Mouse (Mus musculus) heart, adult 18-20 months (tissue): ENCODE measurements at regions not wholly inside any gene's neighbourhood (a gene's known extent, or its start where the extent isn't known, plus 50 kb on each side); places are given as distances from the start of the nearest gene placed in this dataset.

ENCODE experiments used
- DNase-seq, 2 experiments: peaks; one replicate each; pipeline ENCODE4 v3.0.0; 2021 to 2022; ENCODE audit warnings: mixed read lengths in 1 of 2

DNA sequence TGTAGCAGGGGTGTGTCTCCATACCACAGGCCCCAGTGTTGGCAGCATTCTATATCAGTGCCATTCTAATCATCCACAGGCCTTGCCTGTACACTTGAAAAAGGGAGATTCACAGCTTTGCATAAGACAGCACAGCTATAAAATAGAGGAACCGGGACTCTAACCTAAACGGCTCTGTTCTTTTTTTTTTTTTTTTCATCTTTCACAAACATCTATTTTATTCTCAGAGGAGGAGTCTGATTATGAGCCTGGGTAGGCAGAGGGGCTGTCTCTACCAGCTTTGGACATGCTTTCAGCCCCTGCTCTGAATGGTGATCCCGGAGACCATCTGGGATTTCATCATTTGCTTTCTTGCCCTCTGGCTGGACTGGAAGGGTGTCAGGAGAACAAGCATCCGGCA, 195.6 kb upstream of the Clint1 start:
- no peak for DNase-seq

DNA sequence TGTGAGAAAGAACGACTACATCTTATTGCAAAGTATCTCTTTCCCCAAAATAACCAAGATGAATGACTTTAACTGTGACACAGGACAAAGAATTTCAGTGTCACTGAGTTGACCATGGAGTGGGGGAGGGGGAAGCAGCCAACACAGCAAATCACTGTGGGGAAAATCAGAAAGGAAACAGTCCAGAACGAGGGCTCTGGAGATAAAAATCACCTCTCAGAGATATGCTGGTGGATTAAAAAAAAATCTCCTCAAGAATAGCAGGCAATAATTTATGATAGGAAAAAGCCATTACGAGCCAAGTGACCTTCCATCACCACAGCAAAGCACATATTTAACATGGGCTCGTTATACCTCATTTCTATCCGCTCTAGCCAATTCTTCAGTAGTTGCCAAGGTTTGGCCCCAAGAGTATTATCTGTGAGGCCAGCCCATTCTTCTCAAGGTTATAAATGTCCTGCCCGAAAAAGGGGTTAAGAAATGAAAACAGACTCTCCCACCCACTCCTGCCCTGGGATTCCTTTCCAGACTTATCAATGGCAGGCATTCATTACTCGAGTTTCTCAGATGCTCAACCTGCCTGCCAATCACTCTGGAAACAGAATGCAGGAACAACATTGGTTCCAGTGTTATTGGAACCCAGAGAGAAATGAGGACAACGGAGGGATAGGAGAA, 181.6 kb upstream of the Clint1 start:
- no peak for DNase-seq

DNA sequence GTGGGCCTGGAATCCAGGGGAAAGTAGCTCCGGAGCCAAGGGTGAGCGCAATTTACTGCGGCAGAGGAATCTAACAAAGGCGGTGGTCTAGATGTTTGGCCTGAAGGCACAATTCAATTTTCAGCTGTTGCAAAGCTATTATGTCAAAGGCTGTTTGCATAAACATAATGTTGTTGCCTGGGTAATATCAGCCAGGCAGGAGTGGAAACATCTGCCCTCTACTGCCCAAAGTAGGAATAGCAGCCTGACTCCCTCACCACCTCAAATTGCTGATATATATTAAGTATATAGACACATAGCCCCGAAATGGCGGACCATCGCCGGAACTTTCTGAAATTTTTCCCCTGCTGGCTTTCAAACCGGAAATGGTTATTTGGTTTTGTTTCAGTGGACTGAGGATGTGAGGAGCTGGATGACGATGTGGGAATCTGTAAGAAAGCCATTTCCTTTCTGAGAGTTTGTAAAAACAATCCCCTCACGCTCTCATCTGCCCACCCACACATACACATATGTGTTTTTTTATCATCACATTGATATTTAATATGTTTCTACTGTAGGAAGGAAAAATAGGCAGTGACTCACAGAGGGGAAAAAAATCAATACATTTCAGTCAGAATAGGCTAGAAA, 173.1 kb upstream of the Clint1 start:
- peak; percentile 62 to 84 for DNase-seq

DNA sequence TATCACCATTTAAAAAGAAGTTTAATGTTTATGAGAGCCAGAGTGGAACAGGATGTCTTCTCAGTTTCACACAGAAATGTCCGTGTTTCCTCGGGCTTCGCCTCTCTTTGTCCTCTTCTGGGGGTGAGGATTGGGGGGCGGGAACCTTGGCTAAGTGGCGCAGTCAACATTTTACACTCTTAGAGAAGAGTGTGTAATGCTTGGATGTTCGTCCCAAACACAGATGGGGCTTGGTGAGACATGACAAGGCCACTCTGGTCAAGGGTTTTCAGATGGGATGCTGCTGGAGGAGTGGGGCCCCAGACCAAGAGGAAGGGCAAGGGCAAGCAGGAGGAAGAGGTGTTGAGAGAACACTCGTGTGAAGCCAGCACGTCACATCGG, 172.6 kb upstream of the Clint1 start:
- DNase-seq: no peak

DNA sequence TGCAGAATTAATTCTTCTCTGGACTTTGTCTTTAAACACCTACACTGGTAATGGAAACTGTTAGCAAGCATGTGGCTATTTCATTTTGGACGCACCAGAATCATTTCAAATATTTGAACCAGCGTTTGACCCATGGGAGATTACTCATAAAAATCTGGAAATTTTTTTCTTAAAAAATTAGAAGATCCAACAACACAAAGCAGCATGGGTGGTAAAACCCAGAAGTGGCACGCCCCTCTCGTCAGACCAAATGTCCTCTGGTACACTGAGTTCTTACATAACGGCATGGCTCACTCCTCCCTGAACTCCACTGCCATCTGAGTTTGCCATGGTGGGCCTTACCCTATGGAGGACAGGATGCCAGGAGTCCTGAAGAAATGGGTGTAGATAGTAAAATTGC, 166.3 kb upstream of the Clint1 start:
- peak; percentile 35 to 39 for DNase-seq

DNA sequence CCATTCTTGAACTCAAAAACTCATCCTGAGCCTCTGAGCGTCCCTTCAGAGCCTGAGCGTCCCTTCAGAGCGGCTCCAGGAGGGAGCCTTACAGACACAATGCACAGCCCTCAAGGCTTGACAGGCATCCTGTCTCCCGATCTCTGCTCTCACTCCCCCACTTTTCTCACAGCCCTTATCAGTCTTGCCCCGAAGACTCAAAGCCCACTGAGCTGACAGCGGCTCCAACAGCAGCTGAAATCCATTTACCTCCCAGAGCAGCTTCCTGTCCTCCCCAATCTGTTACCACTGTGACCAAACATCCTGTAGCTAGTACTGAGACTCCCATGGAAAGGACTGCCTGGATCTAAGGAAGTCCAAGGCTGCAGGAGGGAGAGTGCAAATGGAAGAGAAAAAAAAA, 158.6 kb upstream of the Clint1 start:
- DNase-seq: no peak

DNA sequence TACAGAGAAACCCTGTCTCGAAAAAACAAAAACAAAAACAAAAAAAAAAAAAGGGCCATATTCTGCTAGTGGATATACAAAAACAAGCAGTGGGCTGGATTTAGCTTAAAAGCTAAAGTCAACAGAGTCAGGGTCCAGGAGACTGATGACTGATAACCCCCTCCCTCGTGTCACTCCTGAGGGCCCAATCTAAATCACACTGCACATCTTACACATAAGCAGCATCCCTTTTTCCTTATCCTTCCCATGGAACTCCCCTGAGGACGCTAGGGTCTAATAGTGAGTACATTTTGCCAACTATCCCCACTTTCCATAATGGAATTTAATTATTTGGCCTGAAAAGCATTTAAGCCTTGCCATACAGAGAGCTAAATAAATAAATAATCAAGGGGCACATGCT, 150.3 kb upstream of the Clint1 start:
- no peak for DNase-seq

DNA sequence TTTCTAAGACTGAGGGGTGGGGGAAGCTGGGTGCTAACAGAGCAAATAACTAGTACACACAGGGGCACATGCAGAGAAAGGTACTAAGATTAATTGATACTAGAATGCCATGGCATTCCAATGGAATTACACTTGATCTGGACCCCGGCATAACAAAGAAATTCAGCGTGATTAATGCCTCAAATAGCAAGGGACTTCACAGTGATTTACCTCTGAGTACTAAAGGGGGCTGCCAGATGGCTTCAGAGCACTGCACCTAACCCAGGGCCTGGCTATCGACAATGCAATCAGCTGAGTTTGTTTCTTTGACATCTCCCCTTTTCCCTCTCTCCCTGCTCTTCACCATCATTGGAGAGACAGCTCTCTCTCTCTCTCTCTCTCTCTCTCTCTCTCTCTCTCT, 148.9 kb upstream of the Clint1 start:
- no peak for DNase-seq

DNA sequence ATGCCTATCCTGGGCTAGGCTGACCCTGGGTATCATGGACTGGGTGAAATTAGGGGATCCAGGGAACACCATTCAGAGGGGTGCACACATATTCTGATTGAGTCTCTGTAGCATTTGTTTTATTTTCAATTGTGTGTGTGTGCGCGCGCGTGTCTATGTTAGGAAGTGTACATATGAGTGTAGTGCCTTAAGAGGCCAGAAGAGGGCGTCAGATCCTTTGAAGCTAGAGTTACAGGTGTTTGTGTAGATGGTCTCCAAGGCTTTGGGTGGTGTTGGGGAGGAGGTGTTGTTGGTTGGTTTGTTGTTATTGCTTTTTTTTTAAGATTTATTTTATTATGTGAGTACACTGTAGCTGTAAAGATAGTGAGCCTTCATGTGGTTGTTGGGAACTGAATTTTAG, 147.4 kb upstream of the Clint1 start:
- no peak for DNase-seq

DNA sequence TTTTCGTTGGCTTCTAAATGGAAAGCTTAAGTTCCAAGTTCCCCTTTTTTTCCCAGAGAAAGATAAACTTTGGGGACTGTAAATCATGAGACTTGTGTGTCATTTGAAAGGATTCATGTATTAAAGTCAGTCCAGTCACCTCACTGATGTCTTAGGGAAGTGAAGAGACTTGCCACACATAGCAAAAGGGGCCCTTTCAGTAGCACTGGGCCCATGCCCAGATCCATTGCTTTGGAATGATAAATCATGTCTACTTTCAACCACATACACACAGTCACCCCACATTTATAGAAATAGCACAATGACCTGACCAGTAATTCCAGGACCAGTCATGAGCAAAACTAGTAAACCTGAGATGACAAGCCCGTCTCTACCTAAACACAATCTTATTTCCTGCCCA, 133.2 kb upstream of the Clint1 start:
- no peak for DNase-seq

DNA sequence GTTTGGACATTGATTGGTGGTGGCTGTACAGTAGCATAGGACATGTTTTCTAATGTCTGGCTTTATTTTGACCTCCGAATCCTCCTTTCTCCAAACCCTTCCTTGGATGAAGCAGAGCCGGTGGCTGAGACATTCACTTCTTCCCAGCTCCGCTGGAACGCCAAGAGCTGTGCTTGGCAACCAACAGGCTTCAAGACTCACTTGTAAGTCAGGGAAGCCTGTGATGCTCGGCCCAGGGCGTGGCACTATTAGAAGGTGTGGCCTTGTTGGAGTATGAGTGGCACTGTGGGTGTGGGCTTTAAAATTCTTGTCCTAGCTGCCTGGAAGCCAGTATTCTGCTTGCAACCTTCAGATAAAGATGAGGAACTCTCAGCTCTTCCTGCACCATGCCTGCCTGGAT, 132.0 kb upstream of the Clint1 start:
- no peak for DNase-seq

DNA sequence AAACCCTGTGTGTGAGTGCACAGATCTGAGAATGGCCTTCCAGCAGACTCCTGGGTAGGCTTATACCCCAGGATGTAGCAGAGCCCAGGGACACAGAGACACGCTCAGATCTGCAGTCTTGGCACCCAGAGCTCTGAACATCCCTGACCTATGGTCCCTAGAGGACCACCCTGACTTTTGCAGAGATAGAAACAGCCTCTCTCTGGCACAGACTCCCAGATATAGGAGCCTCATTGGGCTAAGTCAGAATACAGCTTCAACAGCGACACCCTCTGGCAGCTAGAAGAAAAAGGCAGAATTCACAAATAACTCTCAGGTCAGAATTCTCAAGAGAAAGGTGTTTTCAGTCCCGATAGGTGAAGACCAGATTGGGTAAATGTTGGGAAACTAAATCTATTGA, 115.3 kb upstream of the Clint1 start:
- DNase-seq: peak; percentile 13 to 16

DNA sequence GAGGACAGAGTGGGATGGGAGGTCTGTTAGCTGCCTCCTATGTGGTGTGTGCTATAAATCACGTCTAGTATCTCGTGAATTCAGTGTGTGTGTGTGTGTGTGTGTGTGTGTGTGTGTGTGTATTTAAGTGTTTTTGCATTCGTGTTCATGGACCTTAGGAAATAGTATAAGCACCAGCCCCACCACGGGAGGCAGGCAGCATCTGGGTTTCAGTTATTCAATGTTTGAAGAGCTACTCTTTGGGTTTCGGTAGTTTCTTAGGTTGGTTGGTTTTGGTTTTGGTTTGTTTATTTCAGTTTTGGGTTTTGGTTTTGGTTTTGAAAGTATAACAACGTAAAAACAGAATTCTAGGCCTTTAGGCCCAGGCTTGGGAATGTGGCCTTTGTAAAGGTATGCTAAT, 113.5 kb upstream of the Clint1 start:
- no peak for DNase-seq

DNA sequence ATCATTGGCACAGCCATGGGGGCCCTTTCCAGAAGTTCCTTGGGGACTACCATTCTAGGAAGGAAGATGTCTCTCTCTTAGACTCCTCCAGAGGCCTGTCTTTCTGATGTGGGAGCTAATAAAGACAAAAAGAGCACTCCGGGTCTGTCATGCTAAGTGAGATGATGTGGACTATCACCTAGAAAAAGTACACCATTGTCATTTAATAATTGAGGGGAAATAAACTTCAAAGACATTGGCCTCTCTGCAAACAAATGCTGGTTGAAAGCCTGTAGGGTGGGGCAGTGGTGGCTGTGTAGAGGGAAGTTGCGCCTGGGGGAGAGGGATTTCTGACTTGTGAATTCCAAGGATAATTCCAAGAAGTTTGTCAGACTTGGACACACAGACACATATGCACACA, 105.9 kb upstream of the Clint1 start:
- no peak for DNase-seq

DNA sequence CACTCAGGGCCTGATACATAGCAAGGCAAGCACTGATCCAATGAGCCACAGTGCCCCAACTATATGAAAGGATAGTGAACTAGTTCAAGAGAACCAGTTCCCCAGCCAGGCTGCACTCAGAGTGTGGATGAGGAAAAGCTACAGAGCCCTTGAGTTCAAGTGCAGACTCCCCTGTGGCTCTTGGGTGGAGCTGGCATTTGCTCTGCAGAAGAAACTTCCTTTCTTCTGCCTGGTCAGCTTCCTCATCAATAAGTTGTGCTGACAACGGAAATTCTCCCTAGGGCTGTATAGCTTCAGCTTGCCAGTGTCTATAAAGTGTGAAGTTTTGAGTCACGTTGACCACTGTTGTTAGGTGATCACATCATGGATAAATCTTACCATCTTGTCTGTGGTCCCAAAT, 101.6 kb upstream of the Clint1 start:
- peak in 1 of 2 experiments; percentile 28 for DNase-seq

DNA sequence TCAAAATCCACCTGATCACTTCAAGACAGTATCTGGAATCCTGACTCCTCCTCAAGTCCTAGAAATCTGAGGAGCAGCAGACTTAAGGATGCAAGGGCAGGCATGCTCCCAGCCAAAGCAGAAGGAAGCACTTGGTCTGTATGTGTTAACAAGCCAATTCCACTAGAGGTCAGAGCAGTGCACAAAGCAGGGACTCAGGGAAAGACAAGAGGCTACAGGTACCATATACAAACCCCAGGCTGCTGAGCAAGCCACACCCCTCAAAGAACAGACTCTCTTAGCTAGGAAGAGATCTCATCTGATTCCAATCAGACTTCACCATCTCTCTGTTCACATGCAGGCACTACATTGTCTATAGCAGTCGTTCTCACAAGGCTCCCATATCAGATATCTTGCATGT, 99.6 kb upstream of the Clint1 start:
- DNase-seq: peak; percentile 54 to 56

DNA sequence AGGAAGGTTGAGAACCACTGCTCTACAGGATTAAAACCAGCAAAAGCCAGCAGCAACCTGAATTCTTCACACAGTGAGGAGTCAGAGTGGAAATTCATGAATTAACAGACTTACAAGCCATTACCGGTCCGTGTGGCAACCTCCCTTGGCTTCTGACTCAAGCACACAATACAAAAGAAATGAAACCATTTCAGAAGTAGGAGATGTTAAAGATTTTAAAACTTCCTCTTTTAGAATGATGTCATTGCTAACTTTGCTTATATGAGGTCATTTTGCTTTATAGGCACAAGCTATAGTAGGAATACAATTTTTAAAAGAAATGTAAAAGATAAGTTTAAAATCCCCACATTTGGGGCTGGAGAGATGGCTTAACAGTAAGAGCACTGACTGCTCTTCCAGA, 99.1 kb upstream of the Clint1 start:
- no peak for DNase-seq

DNA sequence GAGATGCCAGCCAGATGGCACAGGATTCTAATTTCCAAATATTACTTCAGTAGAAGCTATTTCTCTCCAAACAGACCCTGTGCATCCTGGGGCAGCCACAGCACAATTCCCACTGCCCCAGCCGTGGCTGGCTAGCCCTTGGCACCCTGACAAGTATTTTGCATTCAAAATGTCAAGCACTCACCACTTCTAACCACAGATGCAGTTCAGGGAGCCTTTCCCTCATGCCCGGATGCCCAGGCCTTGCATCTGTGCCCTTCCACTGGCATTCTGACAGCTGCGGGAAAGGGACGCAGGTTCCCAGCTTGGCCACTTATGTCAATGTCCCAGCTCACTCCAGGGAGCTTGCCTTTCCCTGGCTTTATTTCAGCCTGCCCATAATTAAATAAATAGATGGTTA, 84.8 kb upstream of the Clint1 start:
- DNase-seq: no peak

DNA sequence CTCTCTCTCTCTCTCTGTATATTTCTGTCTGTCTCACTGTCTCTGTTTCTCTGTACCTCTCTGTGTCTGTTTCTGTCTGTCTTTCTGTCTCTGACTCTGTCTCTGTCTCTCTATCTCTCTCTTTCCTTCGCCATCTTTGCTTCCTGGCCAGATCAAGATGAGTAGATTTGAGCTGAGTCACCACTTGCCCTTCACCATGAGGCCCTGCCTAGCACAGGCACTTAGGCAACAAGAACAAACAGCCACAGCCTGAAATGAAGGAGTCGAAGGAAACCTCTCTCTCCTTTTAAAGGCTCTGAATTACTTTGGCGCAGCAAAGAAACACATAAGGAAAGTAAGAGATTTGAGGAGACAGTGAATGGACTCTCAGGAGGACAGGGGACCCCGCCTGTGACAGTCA, 69.4 kb upstream of the Clint1 start:
- DNase-seq: no peak

DNA sequence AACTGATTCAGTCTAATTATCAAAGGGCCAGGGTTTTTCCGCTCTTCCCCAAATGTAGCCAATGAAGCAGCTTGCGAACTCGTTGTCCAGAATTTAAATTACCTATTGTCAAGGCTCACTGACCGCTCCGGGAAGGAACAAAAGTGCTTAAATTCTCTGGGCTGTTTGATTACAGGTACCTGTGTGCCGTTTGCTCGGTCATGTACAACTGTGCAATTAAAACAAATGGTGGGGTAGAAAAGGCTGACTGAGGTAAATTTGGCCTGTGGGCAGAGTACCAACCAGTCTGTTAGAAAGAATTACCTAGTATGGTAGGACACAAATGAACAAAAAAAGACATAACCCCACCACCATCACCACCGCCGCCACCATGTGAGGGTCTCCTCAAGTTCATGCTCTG, 66.0 kb upstream of the Clint1 start:
- no peak for DNase-seq

DNA sequence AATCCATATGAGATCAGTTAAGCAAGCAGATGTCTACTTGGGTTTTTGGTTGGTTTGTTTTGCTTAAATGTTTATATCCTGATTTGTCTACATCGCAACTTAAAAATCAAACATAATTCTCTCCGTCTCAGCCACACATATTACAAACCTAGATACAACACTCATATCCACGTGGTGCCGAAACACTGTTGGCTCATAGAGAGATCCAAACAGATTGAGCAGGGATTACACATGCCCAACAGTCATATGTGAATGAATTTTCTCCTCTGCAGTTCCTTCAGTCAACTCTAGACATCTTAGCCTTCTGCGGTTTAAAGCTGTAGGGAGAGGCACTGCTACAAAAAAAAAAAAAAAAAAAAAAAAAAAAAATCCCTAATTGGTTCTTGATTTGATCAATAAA, 64.4 kb upstream of the Clint1 start:
- DNase-seq: no peak

DNA sequence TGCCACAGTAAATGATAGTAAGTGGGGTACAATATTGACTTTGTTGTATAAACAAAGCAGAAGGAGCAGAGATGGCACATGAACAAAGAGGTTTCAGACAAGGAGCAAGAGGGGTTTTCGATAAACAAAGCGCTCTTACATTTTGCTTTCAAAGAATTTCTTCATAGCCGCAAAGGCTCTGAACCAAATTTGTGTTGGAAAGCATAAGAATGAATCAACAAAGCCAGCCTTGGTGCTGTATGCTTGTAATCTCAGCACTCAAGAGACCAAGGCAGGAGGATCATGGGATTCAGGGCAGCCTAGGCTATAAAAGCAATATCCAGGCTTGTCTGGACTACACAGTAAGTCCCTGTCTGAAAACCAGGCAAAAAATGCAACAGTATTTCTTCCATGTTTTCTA, 62.0 kb upstream of the Clint1 start:
- no peak for DNase-seq

DNA sequence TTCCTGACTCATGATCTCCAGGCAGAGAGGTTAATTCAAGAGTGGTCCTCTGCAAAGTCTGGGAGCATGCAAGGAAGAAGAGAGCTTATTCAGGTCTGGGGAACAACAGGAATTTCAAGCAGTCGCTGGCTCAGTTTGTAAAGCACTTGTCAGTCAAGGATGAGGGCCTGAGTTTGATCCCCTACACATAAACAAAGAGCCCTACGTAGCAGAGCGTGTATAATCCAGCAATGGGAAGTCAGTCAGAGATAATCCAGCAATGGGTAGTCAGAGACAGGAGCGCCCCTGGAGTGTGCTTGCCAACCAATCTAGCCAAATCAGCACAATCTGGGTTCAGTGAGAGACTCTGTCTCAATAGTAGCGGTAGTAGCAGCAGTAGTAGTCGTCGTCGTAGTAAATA, 61.3 kb upstream of the Clint1 start:
- no peak for DNase-seq

DNA sequence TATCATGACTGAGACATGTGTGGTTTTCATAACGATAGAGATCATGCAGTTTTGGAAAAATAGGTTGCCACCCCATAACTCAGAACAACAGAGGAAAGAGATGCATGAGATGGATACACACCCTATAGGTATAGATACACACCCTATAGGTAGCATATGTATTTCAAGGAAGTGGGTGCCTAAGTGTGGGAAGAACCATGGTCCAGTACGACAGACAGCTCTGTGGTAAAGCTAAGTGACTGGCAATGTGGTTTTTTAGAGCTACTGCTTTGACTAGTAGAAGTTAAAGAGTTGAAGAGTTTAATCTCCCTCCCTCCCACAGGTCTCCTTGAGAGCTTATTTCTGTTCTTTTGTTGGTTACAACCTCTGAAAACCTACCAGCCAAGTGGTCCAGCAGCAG, 60.2 kb upstream of the Clint1 start:
- DNase-seq: no peak
